Mouse (Mus musculus): ENCODE measurements around the gene Gpa33.

- TF ChIP-seq POLR2A (IDR thresholded peaks at IDR 0.05; ENCODE audit: insufficient read depth, low read depth, low read length) (no peak), CTCF (IDR thresholded peaks at IDR 0.05) (no peak), EP300 (IDR thresholded peaks at IDR 0.05; ENCODE audit: insufficient read depth, low read depth, low read length) (no peak)
These were observed 38.0 kb downstream of the Gpa33 start for GRCm38 (mm10) chr1:166168017-166168416.
